Mouse (Mus musculus): Measurements from ENCODE around the gene Ica1.
A peak's percentile ranks its signal among the peaks of the same experiment; 100 is the strongest.

Gene Ica1

GRCm38 (mm10) chr6:8742449-8742848 lies 35.8 kb downstream of the Ica1 start:
- no peak for DNase-seq (ENCODE audit: low read depth)

- DNase-seq (ENCODE audit: low read depth), result no peak
Measured at GRCm38 (mm10) chr6:8741659-8742058, 36.6 kb downstream of the Ica1 start.

- DNase-seq (ENCODE audit: low read depth), result no peak
Measured at GRCm38 (mm10) chr6:8740092-8740491, 38.2 kb downstream of the Ica1 start.

- peak; percentile 10 for DNase-seq (ENCODE audit: low read depth)
Measured at GRCm38 (mm10) chr6:8738396-8738795, 39.9 kb downstream of the Ica1 start.

GRCm38 (mm10) chr6:8736493-8736820 lies 41.8 kb downstream of the Ica1 start:
- DNase-seq (ENCODE audit: low read depth), result no peak

GRCm38 (mm10) chr6:8735657-8736492 lies 42.4 kb downstream of the Ica1 start:
- DNase-seq (ENCODE audit: low read depth), result peak; percentile 81

GRCm38 (mm10) chr6:8735044-8735443 lies 43.2 kb downstream of the Ica1 start:
- peak; percentile 61 for DNase-seq (ENCODE audit: low read depth)

- peak; percentile 38 for DNase-seq (ENCODE audit: low read depth)
Measured at GRCm38 (mm10) chr6:8732492-8732891, 45.8 kb downstream of the Ica1 start.

- no peak for DNase-seq (ENCODE audit: low read depth)
Measured at GRCm38 (mm10) chr6:8731656-8732191, 46.6 kb downstream of the Ica1 start.

GRCm38 (mm10) chr6:8730433-8730832 lies 47.9 kb downstream of the Ica1 start:
- no peak for DNase-seq (ENCODE audit: low read depth)

GRCm38 (mm10) chr6:8727806-8728205 lies 50.5 kb downstream of the Ica1 start:
- DNase-seq (ENCODE audit: low read depth), result no peak

- no peak for DNase-seq (ENCODE audit: low read depth)
Measured at GRCm38 (mm10) chr6:8725610-8726009, 52.7 kb downstream of the Ica1 start.

GRCm38 (mm10) chr6:8719692-8720091 lies 58.6 kb downstream of the Ica1 start:
- DNase-seq (ENCODE audit: low read depth), result no peak

GRCm38 (mm10) chr6:8717967-8718366 lies 60.3 kb downstream of the Ica1 start:
- DNase-seq (ENCODE audit: low read depth), result no peak

- no peak for DNase-seq (ENCODE audit: low read depth)
Measured at GRCm38 (mm10) chr6:8716539-8716938, 61.7 kb downstream of the Ica1 start.

- no peak for DNase-seq (ENCODE audit: low read depth)
Measured at GRCm38 (mm10) chr6:8711246-8711645, 67.0 kb downstream of the Ica1 start.

- DNase-seq (ENCODE audit: low read depth), result peak; percentile 55
Measured at GRCm38 (mm10) chr6:8694636-8695514, 83.4 kb downstream of the Ica1 start.

- DNase-seq (ENCODE audit: low read depth), result no peak
Measured at GRCm38 (mm10) chr6:8693926-8694635, 84.2 kb downstream of the Ica1 start.

- DNase-seq (ENCODE audit: low read depth), result no peak
Measured at GRCm38 (mm10) chr6:8693141-8693881, 85.0 kb downstream of the Ica1 start.

- no peak for DNase-seq (ENCODE audit: low read depth)
Measured at GRCm38 (mm10) chr6:8691199-8691975, 86.9 kb downstream of the Ica1 start.

GRCm38 (mm10) chr6:8690441-8690840 lies 87.8 kb downstream of the Ica1 start:
- DNase-seq (ENCODE audit: low read depth), result no peak
